Mouse (Mus musculus) naive thymus-derived CD4-positive, alpha-beta T cell, adult 2 months (primary cell): ENCODE measurements around the gene Fmn2.

Experiments
- DNase-seq: peaks from one replicate; pipeline ENCODE4 v3.0.0-alpha.2; 2011; ENCODE audit warnings: low read depth

Fmn2 gene

DNA sequence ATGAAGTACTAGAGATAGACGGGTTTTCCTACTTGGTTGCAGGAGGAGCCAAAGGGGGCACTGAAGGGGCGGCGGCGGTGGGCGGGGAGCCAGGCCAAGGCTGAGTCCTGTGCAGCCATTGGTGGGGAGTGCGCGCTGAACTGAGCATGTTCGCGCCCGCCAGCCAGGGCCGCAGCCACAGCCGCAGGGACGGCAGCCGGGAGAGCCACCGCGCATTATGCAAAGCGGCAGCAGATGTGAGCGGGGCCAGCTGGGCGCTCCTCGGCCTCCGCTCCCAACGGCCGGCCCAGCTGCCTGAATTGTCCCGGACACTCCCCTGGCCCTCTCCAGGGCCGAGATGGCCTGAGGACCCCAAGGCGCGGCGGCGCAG lies at the start of gene Fmn2:
Fmn2 (plus strand) TSS at position 165 of the 370 bp plus-strand sequence.
- no peak for DNase-seq

GRCm38 (mm10) chr1:174455100-174455499 lies 46.5 kb upstream of the Fmn2 start:
- no peak for DNase-seq

GRCm38 (mm10) chr1:174465385-174465784 lies 36.2 kb upstream of the Fmn2 start:
- no peak for DNase-seq

- DNase-seq: peak; percentile 46
Measured at GRCm38 (mm10) chr1:174466240-174466639, 35.4 kb upstream of the Fmn2 start.

- peak; percentile 39 for DNase-seq
Measured at GRCm38 (mm10) chr1:174469736-174470135, 31.9 kb upstream of the Fmn2 start.

DNA sequence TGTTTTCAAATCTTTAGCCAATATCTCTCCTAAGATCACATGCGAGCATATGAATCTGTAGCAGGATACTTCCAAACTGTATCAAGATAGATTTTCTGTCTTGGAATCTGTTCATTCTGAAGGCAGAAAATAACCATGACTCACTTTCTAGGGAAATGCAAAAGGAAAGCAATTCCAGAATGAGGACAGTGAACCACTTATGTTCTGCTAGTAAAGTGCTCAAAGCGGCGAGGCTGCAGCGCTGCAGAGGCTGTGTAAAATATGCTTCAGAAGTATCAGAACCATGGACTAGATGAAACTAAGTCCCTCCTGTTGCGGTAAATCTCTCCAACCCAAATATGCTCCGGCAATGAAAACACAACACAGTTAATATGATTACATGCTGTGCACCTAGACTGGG lies 19.1 kb upstream of the Fmn2 start:
- DNase-seq: no peak

GRCm38 (mm10) chr1:174500064-174500463 lies 1.6 kb upstream of the Fmn2 start:
- no peak for DNase-seq

- no peak for DNase-seq
Measured at GRCm38 (mm10) chr1:174501011-174501410, 614 bp upstream of the Fmn2 start.

DNA sequence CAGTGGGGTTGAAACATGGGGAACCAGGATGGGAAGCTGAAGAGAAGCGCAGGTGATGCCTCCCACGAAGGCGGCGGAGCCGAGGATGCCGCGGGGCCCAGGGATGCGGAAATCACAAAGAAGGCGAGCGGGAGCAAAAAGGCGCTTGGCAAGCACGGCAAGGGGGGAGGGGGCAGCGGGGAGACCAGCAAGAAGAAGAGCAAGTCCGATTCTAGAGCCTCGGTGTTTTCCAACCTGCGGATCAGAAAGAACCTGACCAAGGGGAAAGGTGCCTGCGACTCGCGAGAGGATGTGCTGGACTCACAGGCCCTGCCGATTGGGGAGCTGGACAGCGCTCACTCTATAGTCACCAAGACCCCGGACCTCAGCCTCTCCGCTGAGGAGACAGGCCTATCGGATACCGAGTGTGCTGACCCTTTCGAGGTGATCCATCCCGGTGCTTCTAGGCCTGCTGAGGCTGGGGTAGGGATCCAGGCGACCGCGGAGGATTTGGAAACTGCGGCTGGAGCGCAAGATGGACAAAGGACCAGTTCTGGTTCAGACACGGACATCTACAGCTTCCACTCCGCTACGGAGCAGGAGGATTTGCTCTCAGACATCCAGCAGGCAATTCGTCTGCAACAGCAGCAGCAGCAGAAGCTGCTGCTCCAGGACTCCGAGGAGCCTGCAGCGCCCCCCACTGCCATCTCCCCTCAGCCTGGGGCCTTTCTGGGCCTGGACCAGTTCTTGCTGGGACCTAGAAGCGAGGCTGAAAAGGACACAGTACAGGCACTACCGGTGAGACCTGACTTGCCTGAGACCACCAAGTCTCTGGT lies 613 bp downstream of the Fmn2 start:
- DNase-seq: no peak

DNA sequence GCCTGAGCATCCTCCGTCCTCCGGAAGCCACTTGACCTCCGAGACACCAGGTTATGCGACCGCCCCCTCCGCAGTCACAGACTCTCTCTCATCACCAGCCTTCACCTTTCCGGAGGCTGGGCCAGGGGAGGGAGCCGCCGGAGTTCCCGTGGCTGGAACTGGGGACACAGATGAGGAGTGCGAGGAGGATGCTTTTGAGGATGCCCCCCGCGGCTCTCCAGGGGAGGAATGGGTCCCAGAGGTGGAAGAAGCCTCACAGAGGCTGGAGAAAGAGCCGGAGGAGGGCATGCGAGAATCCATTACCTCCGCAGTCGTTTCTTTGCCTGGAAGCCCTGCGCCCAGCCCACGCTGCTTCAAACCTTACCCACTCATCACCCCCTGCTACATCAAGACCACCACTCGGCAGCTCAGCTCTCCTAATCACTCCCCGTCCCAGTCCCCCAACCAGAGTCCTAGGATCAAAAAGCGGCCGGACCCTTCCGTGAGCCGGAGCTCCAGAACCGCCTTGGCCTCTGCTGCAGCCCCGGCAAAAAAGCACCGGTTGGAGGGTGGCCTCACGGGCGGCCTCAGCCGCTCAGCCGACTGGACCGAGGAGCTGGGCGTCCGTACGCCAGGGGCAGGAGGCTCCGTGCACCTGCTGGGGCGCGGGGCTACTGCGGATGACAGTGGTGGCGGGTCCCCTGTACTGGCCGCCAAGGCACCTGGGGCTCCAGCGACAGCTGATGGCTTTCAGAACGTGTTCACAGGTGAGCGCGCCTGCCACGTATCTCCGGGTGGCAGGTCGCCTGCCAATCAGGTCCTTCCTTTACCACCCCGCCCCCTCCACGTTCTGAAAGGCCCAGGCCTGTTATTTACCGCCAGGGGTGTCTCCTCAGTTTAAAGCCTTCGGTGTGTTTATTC lies 1.5 kb downstream of the Fmn2 start:
- DNase-seq: no peak

DNA sequence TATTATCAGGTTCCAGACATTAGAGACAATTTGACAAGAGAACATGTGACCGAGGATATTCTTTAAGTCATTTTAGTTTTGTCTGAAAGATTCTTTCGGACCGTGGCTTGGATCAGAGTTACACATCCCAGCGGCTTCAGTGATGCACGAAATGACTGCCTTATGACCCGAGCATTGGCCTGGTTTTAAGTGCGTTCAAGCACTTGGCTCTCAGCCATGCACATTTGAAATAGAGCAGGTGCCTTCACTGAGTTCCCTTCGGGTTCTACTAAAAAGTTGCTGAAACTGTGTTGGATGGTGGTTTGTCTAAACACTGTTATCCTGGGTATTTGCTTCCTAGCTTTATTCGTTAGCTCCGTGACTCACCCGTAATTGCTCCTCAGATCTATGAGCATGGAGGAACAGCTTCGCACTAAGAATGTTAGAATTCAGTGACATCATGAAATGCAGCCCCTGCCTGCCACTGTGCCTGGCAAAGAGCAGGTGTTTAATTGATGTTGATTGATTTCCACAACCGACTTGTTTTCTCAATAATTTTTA lies 7.0 kb downstream of the Fmn2 start:
- no peak for DNase-seq

DNA sequence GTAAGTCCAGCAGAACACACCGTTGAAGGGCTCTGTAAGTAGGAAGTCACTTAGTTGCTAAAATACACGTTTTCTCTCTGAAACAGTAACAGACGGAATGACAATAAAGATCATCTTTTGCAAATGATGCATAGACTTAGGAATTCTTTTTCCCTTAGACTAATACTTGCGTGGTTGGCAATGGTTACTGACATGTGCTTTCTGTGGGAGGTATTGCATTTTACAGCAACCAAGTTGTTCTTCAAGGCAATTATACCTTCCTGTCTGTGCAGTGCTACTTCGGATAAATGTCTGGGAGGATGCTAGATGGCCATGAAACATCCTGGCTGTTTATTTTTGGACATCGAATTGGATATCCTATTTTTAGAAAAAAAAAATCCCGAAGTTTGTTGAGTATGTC lies 11.8 kb downstream of the Fmn2 start:
- DNase-seq: no peak

GRCm38 (mm10) chr1:174521976-174522770 lies 20.5 kb downstream of the Fmn2 start:
- no peak for DNase-seq

DNA sequence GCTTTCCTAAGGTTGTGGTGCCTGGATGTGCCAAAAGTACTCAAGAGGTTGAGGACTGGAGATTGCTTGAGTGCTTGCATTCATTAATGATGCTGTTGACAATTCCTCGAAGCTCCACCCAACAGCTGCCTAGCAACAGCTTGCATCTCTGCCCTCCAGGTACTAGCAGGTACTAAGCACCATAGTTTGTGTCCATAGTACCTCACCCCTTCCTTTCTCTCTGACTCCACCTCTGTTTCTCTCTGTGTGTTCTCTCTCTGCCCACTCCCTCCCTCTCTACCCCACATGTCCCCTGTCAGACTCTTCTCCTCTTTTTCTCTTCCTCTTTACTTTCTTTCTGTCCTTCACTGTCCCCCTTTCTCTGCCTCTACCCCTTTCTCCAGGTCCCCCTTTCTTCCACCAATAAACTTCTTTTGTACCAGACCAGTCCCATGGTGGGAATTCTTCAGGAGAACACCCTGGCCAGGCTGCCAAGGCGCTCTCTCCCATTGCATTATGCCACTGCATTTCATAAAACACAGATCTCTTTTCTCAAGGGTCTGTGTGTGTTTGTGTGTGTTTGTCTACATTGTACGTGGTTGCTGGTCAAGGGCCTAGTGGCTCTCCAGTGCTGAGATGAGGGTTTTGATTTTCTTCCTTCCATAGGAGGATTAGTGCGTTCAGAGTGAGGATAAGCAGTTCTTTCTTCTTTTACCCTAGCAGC lies 21.3 kb downstream of the Fmn2 start:
- no peak for DNase-seq

GRCm38 (mm10) chr1:174523512-174523828 lies 21.8 kb downstream of the Fmn2 start:
- DNase-seq: no peak

GRCm38 (mm10) chr1:174536742-174537453 lies 35.3 kb downstream of the Fmn2 start:
- no peak for DNase-seq

GRCm38 (mm10) chr1:174537491-174537890 lies 35.9 kb downstream of the Fmn2 start:
- DNase-seq: no peak

GRCm38 (mm10) chr1:174548291-174548690 lies 46.7 kb downstream of the Fmn2 start:
- DNase-seq: no peak

GRCm38 (mm10) chr1:174553272-174554007 lies 51.8 kb downstream of the Fmn2 start:
- peak; percentile 3 for DNase-seq

DNA sequence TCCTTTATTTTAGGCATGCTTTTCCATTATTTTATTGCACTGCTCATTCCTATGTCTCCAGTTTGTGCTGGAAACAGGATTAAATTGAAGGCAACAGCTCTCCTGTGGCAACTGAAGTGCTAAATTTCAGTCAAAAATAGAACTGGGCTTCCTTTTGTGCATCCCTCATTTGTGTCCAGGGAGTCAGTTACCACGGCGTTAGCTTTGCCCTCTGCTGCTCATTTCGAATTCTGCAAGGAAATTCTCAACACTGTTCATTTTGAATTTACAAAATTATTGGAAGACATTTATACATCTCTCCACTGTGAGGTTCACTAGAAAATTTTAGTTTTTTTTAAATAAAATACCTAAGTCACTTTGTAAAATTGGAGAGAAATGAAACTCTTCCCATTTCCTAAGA lies 53.8 kb downstream of the Fmn2 start:
- DNase-seq: no peak
